Mouse (Mus musculus) macrophage (primary cell): ENCODE measurements around the gene Ppp1r16b. TPM values are rescaled to one million over a fixed set of nuclear protein-coding genes. Genes with fewer than 3 reads are reported as not detected.

Source experiments
- H3K27ac ChIP-seq: fragments of 350-480 bp; formaldehyde crosslinking; 2 replicates; pipeline ENCODE4 v1.9.0; 2021
- H3K36me3 ChIP-seq: fragments of 350-480 bp; formaldehyde crosslinking; 2 replicates; pipeline ENCODE4 v1.9.0; 2021; ENCODE audit errors: inconsistent target
- H3K4me3 ChIP-seq: fragments of 350-480 bp; formaldehyde crosslinking; 2 replicates; pipeline ENCODE4 v1.9.0; 2021; ENCODE audit errors: inconsistent target
- H3K79me2 ChIP-seq: fragments of 350-480 bp; formaldehyde crosslinking; 2 replicates; pipeline ENCODE4 v1.9.0; 2021; ENCODE audit errors: inconsistent target
- whole genome bisulfite sequencing: methylation state at CpG from one replicate; pipeline ENCODE4 v1.1.7; 2026; ENCODE audit warnings: inconsistent platforms; ENCODE audit not compliant: missing documents; 5-methylcytosine and 5-hydroxymethylcytosine counted together
- polyA plus RNA-seq: library from polyadenylated mRNA; stranded (reverse); fragments of 250-400 nt; gene quantifications from 3 replicates; pipeline ENCODE4 v1.2.4, GENCODE M21; 2018; ENCODE audit warnings: inconsistent platforms

Ppp1r16b gene
- polyA plus RNA-seq, 1 experiment from 2014 or later, result 0.04 TPM

DNA sequence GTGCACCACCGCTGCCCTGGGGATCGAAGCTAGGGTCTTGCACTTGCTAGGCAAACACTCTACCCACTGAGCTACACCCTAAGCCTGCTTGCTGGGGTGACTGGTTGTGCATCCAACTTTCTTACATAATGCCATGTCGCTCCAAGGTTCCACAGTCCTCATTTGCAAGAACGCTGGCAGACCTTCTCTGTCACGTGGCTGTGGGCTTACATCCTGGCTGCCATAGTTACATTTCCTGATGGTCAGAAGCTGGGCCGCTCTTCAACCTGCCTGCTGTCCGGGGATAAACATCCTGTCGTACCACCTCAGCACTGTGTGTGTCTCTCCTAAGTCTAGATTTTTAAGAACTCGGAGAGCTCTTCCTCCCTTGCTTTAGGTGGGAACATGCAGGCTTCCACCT is 10.5 kb upstream of the Ppp1r16b start:
- H3K36me3 ChIP-seq, result no peaks in the 10 kb centered on the region
- 36% methylated on average over 9 of the region's 9 CpGs for WGBS
- no peak overlapping the region for H3K4me3 ChIP-seq
- H3K27ac ChIP-seq, result no peak overlapping the region
- H3K79me2 ChIP-seq, result no peaks in the 10 kb centered on the region

- no peaks in the 10 kb centered on the region for H3K36me3 ChIP-seq
- no peaks in the 10 kb centered on the region for H3K79me2 ChIP-seq
- H3K27ac ChIP-seq, result no peak overlapping the region
- no peak overlapping the region for H3K4me3 ChIP-seq
- 81% methylated on average over 4 of the region's 4 CpGs for WGBS
These were observed 9.4 kb upstream of the Ppp1r16b start for GRCm38 (mm10) chr2:158655806-158656205.

DNA sequence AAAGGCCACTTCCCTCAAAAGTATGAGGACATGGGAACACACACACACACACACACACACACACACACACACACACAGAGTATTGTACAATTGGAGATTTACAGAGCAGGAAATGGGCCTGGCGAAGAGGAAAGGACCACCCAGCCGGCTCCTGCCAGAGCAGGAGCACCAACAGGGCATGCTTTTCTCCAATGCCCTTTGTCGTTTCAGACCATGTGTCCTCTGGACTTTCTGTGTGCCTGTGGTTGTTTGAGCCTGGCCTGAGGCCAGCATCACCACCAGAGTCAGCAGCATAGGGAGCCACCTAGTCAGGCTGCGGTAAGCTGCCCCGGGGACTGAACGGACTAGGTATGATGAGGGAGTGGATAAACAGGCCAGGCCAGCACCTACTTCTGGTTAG is 6.4 kb upstream of the Ppp1r16b start:
- H3K4me3 ChIP-seq, result no peak overlapping the region
- no peaks in the 10 kb centered on the region for H3K36me3 ChIP-seq
- 17% methylated on average over 6 of the region's 6 CpGs for WGBS
- H3K27ac ChIP-seq, result no peak overlapping the region
- H3K79me2 ChIP-seq, result no peaks in the 10 kb centered on the region

DNA sequence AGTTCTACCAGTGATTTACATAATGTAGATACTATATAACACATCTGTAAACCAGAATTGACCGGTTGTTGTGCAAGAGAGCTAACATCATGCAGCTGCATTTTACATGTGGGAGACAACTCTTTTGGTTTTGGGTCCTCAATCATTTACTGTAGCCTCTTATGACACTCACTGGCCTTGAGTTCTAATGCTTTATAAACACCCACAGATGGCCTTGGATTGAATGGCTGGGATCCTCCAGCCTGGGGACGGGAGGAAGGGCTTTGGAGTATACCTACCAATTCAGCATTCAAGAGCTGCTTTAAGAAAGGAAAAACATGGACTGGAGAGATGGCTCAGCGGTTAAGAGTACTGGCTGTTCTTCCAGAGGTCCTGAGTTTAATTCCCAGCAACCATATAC is 5.9 kb upstream of the Ppp1r16b start:
- Histone ChIP-seq H3K36me3 (no peaks in the 10 kb centered on the region), H3K27ac (no peak overlapping the region), H3K4me3 (no peak overlapping the region), H3K79me2 (no peaks in the 10 kb centered on the region)
- 70% methylated on average over 3 of the region's 3 CpGs for WGBS

DNA sequence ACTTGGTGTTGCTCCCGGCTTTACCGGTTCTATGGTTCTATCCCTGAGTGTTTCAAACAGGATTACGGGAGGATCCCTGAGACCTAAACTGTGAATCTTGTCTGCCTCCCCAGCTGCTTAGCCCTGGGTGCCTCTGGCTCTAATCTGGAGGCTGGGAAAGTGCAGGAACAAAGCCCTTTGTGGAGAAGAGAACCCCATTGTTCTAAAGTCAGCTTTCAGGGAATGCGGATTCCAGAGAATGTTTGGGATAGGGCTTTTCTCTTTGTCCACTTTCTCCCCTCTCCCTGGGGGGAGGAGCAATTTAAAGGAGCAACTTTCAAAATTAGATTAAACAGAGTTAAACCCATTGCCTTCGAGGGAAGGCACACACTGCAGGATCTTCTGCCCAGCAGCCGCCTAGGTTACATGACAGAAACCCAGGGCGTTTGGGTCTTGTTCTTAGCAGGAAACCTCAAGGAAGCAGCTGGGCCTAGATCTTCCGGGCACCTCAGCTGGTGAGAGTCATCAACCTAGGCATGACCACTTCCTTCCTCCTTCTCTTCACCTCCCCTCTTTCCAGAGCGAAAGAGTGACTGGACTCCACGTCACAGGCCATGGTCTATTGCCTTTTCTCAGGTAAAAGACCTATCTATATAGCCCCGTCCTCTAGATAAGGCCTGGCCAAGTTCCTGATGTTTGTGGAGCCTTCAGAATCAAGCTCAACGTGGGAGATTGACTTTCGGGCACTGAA is 1.0 kb downstream of the Ppp1r16b start:
- Histone ChIP-seq H3K79me2 (no peaks in the 10 kb centered on the region), H3K27ac (no peak overlapping the region), H3K36me3 (no peaks in the 10 kb centered on the region), H3K4me3 (no peak overlapping the region)
- WGBS, result 30% methylated on average over 13 of the region's 13 CpGs

DNA sequence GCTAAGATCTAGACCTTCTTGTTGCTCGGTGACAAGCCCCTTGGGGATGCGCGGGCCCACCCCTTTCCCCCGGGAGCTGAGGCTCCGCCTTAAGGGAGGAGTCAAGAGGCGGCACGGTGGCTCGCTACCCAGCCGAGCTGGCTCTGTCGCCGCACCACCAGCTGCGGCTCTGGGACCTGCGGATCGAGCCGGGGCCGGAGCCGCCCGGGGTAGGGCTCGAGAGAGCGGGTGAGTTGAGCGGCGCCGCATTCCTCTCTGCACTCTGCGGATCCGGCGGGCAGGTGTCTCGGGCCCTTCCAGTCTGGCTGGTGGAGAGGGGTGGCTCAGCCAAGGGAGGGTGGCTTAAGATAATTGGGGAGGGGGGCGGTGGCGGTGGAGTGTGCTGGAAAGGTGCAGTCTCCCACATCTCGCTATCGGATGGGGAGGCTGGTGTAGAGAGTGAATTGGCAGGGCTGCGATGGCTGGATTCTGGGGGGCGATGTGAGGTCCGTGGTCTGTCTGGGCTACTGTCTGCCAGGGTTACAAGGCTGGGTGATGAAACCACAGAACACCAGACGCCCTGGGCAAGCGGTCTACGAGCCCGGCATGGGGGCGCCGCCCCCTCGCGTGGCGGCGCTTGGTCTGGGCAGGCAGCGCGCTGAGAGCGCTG is 1.9 kb downstream of the Ppp1r16b start:
- H3K79me2 ChIP-seq, result no peaks in the 10 kb centered on the region
- WGBS, result 1% methylated on average over 47 of the region's 47 CpGs
- no peak overlapping the region for H3K4me3 ChIP-seq
- H3K27ac ChIP-seq, result no peak overlapping the region
- no peaks in the 10 kb centered on the region for H3K36me3 ChIP-seq

DNA sequence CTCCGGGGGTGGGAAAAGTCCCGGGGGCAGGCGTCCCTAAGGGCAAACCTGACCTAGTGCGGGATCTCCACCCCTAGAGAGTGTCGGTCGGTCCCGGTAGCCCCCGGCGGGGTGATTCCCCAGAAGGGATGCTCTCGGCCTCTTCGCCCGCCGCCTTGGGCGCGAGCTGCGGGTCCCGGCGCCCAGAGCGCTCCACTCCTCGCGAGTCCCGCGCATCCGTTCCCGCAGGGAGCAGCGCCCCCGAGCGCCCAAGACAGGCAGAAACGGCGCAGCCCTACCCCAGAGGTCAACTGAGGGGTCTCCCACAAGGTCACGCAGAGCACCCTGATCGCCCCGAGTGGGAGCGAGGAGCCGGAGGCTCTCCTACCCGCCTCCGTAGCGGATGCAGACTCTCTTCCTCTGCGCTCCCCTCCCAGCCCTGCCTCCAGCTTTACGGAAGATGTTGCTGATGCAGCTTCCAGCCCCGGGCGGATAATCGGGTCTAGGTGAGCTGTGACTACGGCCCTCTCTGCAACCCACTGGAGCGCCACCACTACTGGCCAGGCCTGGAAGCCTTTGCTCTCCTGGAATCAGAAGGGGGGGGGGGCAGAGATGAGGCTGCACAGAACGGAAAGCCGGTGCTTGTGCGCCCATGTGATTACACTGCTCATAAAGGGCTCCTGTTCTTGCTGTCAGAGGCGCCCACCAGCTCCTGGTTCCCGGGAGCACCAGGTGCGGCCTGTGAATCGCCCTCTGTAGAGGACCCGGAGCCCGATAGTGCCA is 2.7 kb downstream of the Ppp1r16b start:
- under 1% methylated on average over 53 of the region's 54 CpGs for WGBS
- H3K4me3 ChIP-seq, result no peak overlapping the region
- H3K36me3 ChIP-seq, result no peaks in the 10 kb centered on the region
- no peak overlapping the region for H3K27ac ChIP-seq
- no peaks in the 10 kb centered on the region for H3K79me2 ChIP-seq

DNA sequence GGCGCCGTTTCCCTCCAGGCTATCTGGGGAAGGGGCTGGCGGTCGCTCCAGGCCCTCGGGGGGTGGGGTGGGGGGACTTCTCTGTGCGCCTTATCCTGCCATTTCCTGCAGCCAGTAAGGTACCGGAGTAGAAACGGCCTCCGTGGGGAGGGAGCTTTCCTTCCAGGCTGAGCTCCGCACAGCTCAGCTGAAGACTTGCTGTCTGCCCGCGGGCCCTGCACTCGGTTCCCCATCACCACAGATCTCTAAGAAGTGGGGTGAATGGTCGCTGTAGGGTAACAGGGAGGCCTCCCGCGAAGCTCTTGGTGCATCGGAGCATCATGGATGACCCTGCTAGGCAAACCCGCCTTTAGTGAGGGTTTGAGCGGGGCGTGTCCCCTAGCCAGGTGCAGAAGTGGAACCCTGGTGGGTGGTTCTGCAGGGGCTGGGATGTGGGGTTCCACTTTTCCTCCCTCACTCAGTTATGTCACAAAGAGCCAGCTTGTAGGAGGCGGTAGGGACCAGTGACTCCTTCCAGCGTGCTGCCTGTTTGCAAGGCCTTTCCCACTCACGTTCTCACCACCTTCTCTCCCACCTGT is 3.3 kb downstream of the Ppp1r16b start:
- Histone ChIP-seq H3K27ac (no peak overlapping the region), H3K36me3 (no peaks in the 10 kb centered on the region), H3K4me3 (no peak overlapping the region), H3K79me2 (no peaks in the 10 kb centered on the region)
- 15% methylated on average over 23 of the region's 23 CpGs for WGBS

DNA sequence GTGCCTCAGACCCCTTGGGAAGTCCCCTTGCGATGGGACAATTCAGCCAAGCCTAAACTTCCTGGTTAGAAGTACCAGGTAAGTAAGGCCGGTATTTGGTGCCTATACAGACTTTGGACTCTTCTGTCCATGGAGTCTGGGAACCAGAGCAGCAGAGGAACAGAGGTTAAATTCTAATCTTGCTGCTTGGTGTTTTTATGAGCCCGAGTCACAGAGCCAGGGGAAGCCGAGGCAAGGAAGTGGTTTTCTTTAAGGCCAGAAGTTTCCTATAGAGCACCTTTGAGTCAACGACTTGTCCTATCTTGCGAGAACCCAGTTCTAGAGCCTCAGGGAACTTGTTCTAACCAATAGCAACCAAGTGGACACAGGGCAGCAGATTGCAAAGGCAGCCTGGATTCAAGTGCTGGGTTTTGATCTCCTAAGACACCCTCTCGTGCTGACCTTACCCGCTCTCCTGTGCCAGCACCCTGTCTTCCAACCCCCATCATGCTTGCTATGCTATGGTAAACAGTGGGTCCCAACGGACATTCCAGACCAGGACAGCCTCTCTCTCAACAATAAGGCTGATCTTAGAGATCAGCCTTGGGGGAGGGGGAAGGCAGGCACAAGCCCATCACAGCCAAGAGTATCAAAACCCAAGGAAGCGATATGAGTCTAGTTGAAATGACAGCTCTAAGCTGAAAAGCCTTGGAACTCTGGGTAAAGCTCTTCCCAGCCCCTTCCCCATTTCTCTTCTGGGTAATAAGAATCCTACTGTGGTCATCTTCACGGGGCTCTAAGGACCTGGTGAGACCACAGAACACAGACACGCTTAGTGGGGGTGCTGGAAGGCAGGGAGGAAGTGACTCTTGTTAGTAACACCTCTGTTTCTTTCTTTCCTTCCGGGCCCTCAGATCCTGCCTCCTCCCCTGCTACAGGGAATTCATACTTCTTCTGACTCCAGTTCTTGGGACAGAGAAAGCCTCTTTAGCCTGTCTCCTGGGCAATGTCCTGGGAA is 4.3 kb downstream of the Ppp1r16b start:
- H3K79me2 ChIP-seq, result no peaks in the 10 kb centered on the region
- H3K4me3 ChIP-seq, result no peak overlapping the region
- WGBS, result 42% methylated on average over 13 of the region's 13 CpGs
- no peak overlapping the region for H3K27ac ChIP-seq
- H3K36me3 ChIP-seq, result no peaks in the 10 kb centered on the region

DNA sequence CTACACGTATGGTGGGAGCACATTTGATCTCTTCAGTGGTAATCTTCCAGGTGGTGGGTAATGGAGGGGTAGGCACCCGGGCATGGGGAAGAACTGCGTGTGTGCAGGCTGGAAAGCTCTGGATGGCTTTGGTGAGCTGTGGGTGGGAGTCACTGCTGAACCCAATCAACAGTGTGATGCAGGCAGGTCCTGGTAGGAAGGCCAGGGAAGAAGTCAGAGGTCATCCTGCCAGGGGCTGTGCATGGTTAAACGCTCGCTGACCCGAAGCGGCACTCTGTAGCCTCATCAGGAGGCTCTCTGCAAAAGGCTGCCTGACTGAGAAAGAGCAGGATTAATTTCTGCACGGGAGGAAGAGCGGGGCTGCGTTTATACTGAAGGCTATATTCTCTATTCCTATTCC is 5.4 kb downstream of the Ppp1r16b start:
- H3K27ac ChIP-seq, result no peak overlapping the region
- WGBS, result 91% methylated on average over 10 of the region's 10 CpGs
- no peaks in the 10 kb centered on the region for H3K36me3 ChIP-seq
- no peaks in the 10 kb centered on the region for H3K79me2 ChIP-seq
- H3K4me3 ChIP-seq, result no peak overlapping the region

- H3K36me3 ChIP-seq, result no peaks in the 10 kb centered on the region
- WGBS, result 16% methylated on average over 6 of the region's 6 CpGs
These were observed 7.6 kb downstream of the Ppp1r16b start for GRCm38 (mm10) chr2:158672829-158673228.

GRCm38 (mm10) chr2:158673493-158673892 is 8.3 kb downstream of the Ppp1r16b start:
- Histone ChIP-seq H3K36me3 (no peaks in the 10 kb centered on the region), H3K27ac (no peak overlapping the region), H3K79me2 (no peaks in the 10 kb centered on the region), H3K4me3 (no peak overlapping the region)
- WGBS, result 93% methylated on average over 4 of the region's 4 CpGs

More at GRCm38 (mm10) chr2:158672829-158673228, 7.6 kb downstream of the Ppp1r16b start:
- H3K4me3 ChIP-seq, result no peak overlapping the region
- no peaks in the 10 kb centered on the region for H3K79me2 ChIP-seq
- no peak overlapping the region for H3K27ac ChIP-seq

DNA sequence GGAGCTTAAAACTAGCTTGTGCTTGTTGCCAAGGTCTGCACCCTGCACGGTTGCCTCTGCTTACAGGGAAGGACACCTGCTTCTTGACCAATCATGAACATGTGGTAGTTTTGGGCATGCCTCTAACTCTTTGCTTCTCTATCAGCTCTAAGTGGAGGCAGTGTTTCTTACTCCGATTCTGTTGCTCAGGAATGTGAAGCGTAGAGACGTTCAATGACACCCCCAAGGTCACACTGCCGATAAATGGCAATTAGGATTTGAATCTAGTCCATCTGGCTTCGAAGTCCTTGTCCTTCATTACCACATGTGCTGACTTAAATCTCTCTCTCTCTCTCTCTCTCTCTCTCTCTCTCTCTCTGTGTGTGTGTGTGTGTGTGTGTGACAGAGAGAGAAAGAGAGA is 8.9 kb downstream of the Ppp1r16b start:
- H3K79me2 ChIP-seq, result no peaks in the 10 kb centered on the region
- 91% methylated on average over 6 of the region's 6 CpGs for WGBS
- no peak overlapping the region for H3K27ac ChIP-seq
- no peaks in the 10 kb centered on the region for H3K36me3 ChIP-seq
- H3K4me3 ChIP-seq, result no peak overlapping the region

- 89% methylated on average over 7 of the region's 7 CpGs for WGBS
- Histone ChIP-seq H3K79me2 (no peaks in the 10 kb centered on the region), H3K36me3 (no peaks in the 10 kb centered on the region), H3K27ac (no peak overlapping the region), H3K4me3 (no peak overlapping the region)
These were observed 9.6 kb downstream of the Ppp1r16b start for GRCm38 (mm10) chr2:158674759-158675158.
